In the genomic region with DNA sequence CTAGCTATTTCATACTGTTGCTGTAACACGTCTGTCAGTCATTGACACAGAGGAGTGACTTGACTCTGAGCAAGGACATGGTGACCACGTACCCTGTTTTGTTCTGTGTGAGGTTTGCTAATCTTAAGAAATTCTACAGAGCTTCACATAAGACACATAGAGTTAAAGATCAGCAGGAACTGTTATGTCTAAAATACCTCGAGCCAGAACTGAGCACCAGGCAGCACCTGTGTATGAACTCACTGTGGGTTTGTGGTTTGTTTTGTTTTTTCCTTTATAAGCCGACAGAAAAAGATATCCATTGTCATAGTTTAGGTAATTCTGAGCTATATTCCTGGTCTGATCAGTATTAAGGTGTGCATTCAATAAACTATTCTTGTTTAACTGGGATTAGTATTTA, we compare ENCODE assay signal across 27 mouse cellular contexts. TPM values are rescaled to one million over a fixed set of nuclear protein-coding genes. Genes with fewer than 3 reads are reported as not detected.
DNase-seq lines count a peak whose midpoint lies in the region; ATAC-seq and TF ChIP-seq lines count a peak whose summit lies in the region.
"Had no signal": no experiment of that assay in that cellular context is flagged by ENCODE, and none has a peak within 500 bp of the region (broad histone marks: within the 10 kb centered on the region; RNA-seq: fewer than 3 reads in every experiment).

No protein-coding gene starts in this region.

- peaks cover 30% of the 10 kb centered on the region for H3K4me1 ChIP-seq in thymus, adult 2 months (replicated peaks; ENCODE audit: control insufficient read depth, insufficient read depth, low read length)
- peaks cover 16 to 52% of the 10 kb centered on the region in 2 experiments for H3K4me1 ChIP-seq in CH12.LX (ENCODE audit: control insufficient read depth in 1 of 2, insufficient read depth in 2 of 2)
- H3K4me1 ChIP-seq in forebrain, embryonic 11.5 days (replicated peaks; ENCODE audit: control insufficient read depth, insufficient read depth, low read length): no peaks in the 10 kb centered on the region

- H3K4me3 ChIP-seq in thymus, adult 2 months (ENCODE audit: control insufficient read depth, insufficient read depth, low read length): no peak overlapping the region
- no peak overlapping the region for H3K4me3 ChIP-seq in CH12.LX (replicated peaks in 1 of 3; ENCODE audit: low read depth in 2 of 3, low read length in 2 of 3, poor library complexity in 1 of 3)
- no peak overlapping the region for H3K4me3 ChIP-seq in forebrain, embryonic 11.5 days (ENCODE audit: low read depth, low read length)
- H3K4me3 ChIP-seq: embryonic facial prominence, embryonic 10.5 days; embryonic facial prominence, embryonic 15.5 days; forebrain, embryonic 15.5 days; heart, embryonic 13.5 days; layer of hippocampus, adult 2 months; limb, embryonic 13.5 days; liver, embryonic 12.5 days; neural tube, embryonic 15.5 days had no signal

- peak; percentile 75 for ATAC-seq in inflammation-experienced regulatory T-cells, adult 6 months
- no peak for ATAC-seq in forebrain, embryonic 11.5 days (replicated peaks; ENCODE audit: low FRiP score)
- ATAC-seq: forebrain, embryonic 15.5 days; liver, embryonic 12.5 days; liver, postnatal 0 days had no signal

- no peak for TF ChIP-seq POLR2A in thymus, adult 2 months (IDR thresholded peaks at IDR 0.05; ENCODE audit: control insufficient read depth, extremely low read depth, insufficient read depth, low read length, poor library complexity)
- no peak for TF ChIP-seq POLR2A in CH12.LX (IDR thresholded peaks at IDR 0.05; ENCODE audit: low read depth, low read length)

- peak; percentile 40; the same call in 1 of the 2 replicates for TF ChIP-seq EP300 in CH12.LX (IDR thresholded peaks at IDR 0.05; ENCODE audit: low read length)

- H3K36me3 ChIP-seq in thymus, adult 2 months (ENCODE audit: control insufficient read depth, insufficient read depth, low read length): no peaks in the 10 kb centered on the region
- H3K36me3 ChIP-seq in CH12.LX (replicated peaks in 1 of 2; ENCODE audit: control insufficient read depth in 1 of 2, insufficient read depth in 1 of 2, low read length in 1 of 2): peaks cover 0 to 5% of the 10 kb centered on the region in 2 experiments
- no peaks in the 10 kb centered on the region for H3K36me3 ChIP-seq in forebrain, embryonic 11.5 days (ENCODE audit: control insufficient read depth, insufficient read depth, low read length)
- H3K36me3 ChIP-seq: embryonic facial prominence, embryonic 10.5 days; embryonic facial prominence, embryonic 15.5 days; forebrain, embryonic 15.5 days; heart, embryonic 13.5 days; limb, embryonic 13.5 days; liver, embryonic 12.5 days; neural tube, embryonic 15.5 days had no signal

- dilution Hi-C loops in CH12.LX (cut with MboI; ENCODE audit: extremely low pct_ligation_motif_present, extremely low pct_unique_long_range_greater_than_20kb, low sequenced_read_pairs): no loop called here

- H3K9ac ChIP-seq in CH12.LX (ENCODE audit: insufficient read depth, low read depth): no peak overlapping the region
- no peak overlapping the region for H3K9ac ChIP-seq in forebrain, embryonic 11.5 days (ENCODE audit: low read length)
- H3K9ac ChIP-seq: embryonic facial prominence, embryonic 15.5 days; forebrain, embryonic 15.5 days; heart, embryonic 13.5 days; hindbrain, embryonic 14.5 days; limb, embryonic 13.5 days; liver, embryonic 12.5 days; liver, postnatal 0 days; neural tube, embryonic 15.5 days had no signal

- peak overlapping the region; percentile 82 for H3K27ac ChIP-seq in thymus, adult 2 months (ENCODE audit: control insufficient read depth, insufficient read depth, low read length)
- H3K27ac ChIP-seq in CH12.LX (ENCODE audit: insufficient read depth, low read depth): no peak overlapping the region
- no peak overlapping the region for H3K27ac ChIP-seq in forebrain, embryonic 11.5 days (ENCODE audit: low read depth, low read length)
- H3K27ac ChIP-seq: embryonic facial prominence, embryonic 10.5 days; embryonic facial prominence, embryonic 15.5 days; forebrain, embryonic 15.5 days; heart, embryonic 13.5 days; hindbrain, embryonic 14.5 days; limb, embryonic 13.5 days; liver, embryonic 12.5 days; macrophage; neural tube, embryonic 15.5 days had no signal

- H3K9me3 ChIP-seq in CH12.LX (replicated peaks; ENCODE audit: low read length): no peaks in the 10 kb centered on the region
- H3K9me3 ChIP-seq in forebrain, embryonic 11.5 days (ENCODE audit: control insufficient read depth, low read length): no peaks in the 10 kb centered on the region
- H3K9me3 ChIP-seq: embryonic facial prominence, embryonic 10.5 days; embryonic facial prominence, embryonic 15.5 days; forebrain, embryonic 15.5 days; heart, embryonic 13.5 days; limb, embryonic 13.5 days; liver, embryonic 12.5 days; neural tube, embryonic 15.5 days had no signal

- TF ChIP-seq RAD21 in CH12.LX (IDR thresholded peaks at IDR 0.05; ENCODE audit: low read depth, low read length): no peak

- no peak for DNase-seq in thymus, adult 2 months
- DNase-seq in thymus, adult 18-20 months: no peak
- no peak for DNase-seq in CH12.LX (ENCODE audit: extremely low read depth)
- DNase-seq in lung, adult 18-20 months: no peak
- DNase-seq in cerebellum, postnatal 36 days: no peak
- no peak for DNase-seq in forebrain, embryonic 11.5 days (ENCODE audit: low spot score)
- DNase-seq: adrenal gland, adult 2 months; adrenal gland, postnatal 36 days; cerebellum, adult 18-20 months; cerebellum, postnatal 10 days; gastrocnemius, postnatal 25 days; heart, postnatal 10 days; liver, postnatal 0 days; lung, postnatal 10 days; midbrain, embryonic 14.5 days; spleen, adult 18-20 months had no signal

- H3K4me2 ChIP-seq in CH12.LX (ENCODE audit: insufficient read depth, low read depth, poor library complexity, severe bottlenecking): peak overlapping the region; percentile 47; the same call in 1 of the 2 replicates
- H3K4me2 ChIP-seq in forebrain, embryonic 11.5 days (ENCODE audit: low read depth, low read length, severe bottlenecking): no peak overlapping the region
- H3K4me2 ChIP-seq: embryonic facial prominence, embryonic 15.5 days; forebrain, embryonic 15.5 days; heart, embryonic 13.5 days; hindbrain, embryonic 14.5 days; limb, embryonic 13.5 days; liver, embryonic 12.5 days; neural tube, embryonic 15.5 days had no signal

- WGBS in thymus, adult 2 months: 3% methylated on average over 4 of the region's 4 CpGs
- WGBS in forebrain, embryonic 11.5 days: 46% methylated on average over 4 of the region's 4 CpGs

- no peaks in the 10 kb centered on the region for H3K79me2 ChIP-seq in CH12.LX (replicated peaks; ENCODE audit: control insufficient read depth, extremely low read depth, insufficient read depth, poor library complexity, severe bottlenecking)

- H3K27me3 ChIP-seq in thymus, adult 2 months (ENCODE audit: control insufficient read depth, insufficient read depth, low read length): no peaks in the 10 kb centered on the region
- no peaks in the 10 kb centered on the region for H3K27me3 ChIP-seq in CH12.LX (replicated peaks)
- H3K27me3 ChIP-seq in forebrain, embryonic 11.5 days (ENCODE audit: control insufficient read depth, insufficient read depth, low read length): no peaks in the 10 kb centered on the region
- H3K27me3 ChIP-seq: embryonic facial prominence, embryonic 15.5 days; forebrain, embryonic 15.5 days; heart, embryonic 13.5 days; limb, embryonic 13.5 days; neural tube, embryonic 15.5 days had no signal

- TF ChIP-seq CTCF in thymus, adult 2 months (IDR thresholded peaks at IDR 0.05; ENCODE audit: borderline replicate concordance, control insufficient read depth, extremely low read depth, insufficient read depth, low read length, poor library complexity): no peak
- no peak for TF ChIP-seq CTCF in CH12.LX (conservative IDR thresholded peaks at IDR 0.05 in 1 of 2, IDR thresholded peaks at IDR 0.05 in 1 of 2; ENCODE audit: low read depth in 2 of 2, low read length in 2 of 2)

- in situ Hi-C loops in CH12.LX (cut with MboI; ENCODE audit: low pct_ligation_motif_present, low pct_unique_long_range_greater_than_20kb, low sequenced_read_pairs): no loop called here

TF ChIP-seq in CH12.LX, 34 proteins besides CTCF, POLR2A, EP300 and RAD21:
- TF ChIP-seq ZKSCAN1 (IDR thresholded peaks at IDR 0.05; ENCODE audit: borderline replicate concordance, low read depth, low read length) (no peak), NRF1 (IDR thresholded peaks at IDR 0.05; ENCODE audit: low read depth, low read length) (no peak), CHD2 (IDR thresholded peaks at IDR 0.05; ENCODE audit: low read length) (no peak), CHD1 (IDR thresholded peaks at IDR 0.05; ENCODE audit: low read depth, low read length) (no peak), ZC3H11A (IDR thresholded peaks at IDR 0.05; ENCODE audit: low read depth, low read length) (no peak), MAFK (IDR thresholded peaks at IDR 0.05; ENCODE audit: insufficient replicate concordance, low read length) (no peak), HCFC1 (IDR thresholded peaks at IDR 0.05; ENCODE audit: low read depth, low read length) (no peak), NELFE (IDR thresholded peaks at IDR 0.05; ENCODE audit: low read depth, low read length) (no peak), JUN (IDR thresholded peaks at IDR 0.05; ENCODE audit: insufficient read depth, low read depth, low read length) (no peak), USF2 (conservative IDR thresholded peaks at IDR 0.05; ENCODE audit: low read depth, low read length) (no peak), MYC (IDR thresholded peaks at IDR 0.05; ENCODE audit: low read depth, low read length) (no peak), JUND (conservative IDR thresholded peaks at IDR 0.05; ENCODE audit: low read depth, low read length) (no peak), ZMIZ1 (IDR thresholded peaks at IDR 0.05; ENCODE audit: low read depth, low read length) (no peak), RCOR1 (conservative IDR thresholded peaks at IDR 0.05; ENCODE audit: low read depth, low read length) (no peak), PAX5 (IDR thresholded peaks at IDR 0.05; ENCODE audit: low read length) (no peak), ETS1 (conservative IDR thresholded peaks at IDR 0.05; ENCODE audit: low read depth, low read length) (no peak), BHLHE40 (IDR thresholded peaks at IDR 0.05; ENCODE audit: low read depth, low read length) (no peak), SIN3A (IDR thresholded peaks at IDR 0.05; ENCODE audit: low read length) (no peak), MXI1 (IDR thresholded peaks at IDR 0.05; ENCODE audit: low read depth, low read length) (no peak), UBTF (IDR thresholded peaks at IDR 0.05; ENCODE audit: low read depth, low read length) (no peak)
TF ChIP-seq in CH12.LX: peak in this region for 0.

RNA-seq across cellular contexts. Expression of a gene that starts 24.7 kb away (rescaled TPM):
- polyA plus RNA-seq in thymus, adult 2 months (2012; rRNA removed): 60.7 and 60.8 TPM in 2 replicates
- 23.4 and 26.0 TPM in 2 replicates for total RNA-seq in CH12.LX (2012; rRNA removed)
- total RNA-seq in CH12.LX (2014; rRNA removed): 6.9 and 8.1 TPM in 2 replicates
- polyA plus RNA-seq in CH12.LX (2012; ENCODE audit: insufficient read length, low read depth): 17.4 and 18.9 TPM in 2 replicates
- polyA plus RNA-seq in inflammation-experienced regulatory T-cells, adult 6 months (2017; shearing (Covaris generic)): 10 to 100 TPM; 16.7 to 34.2 (median 33.7) TPM
- polyA plus RNA-seq in forebrain, embryonic 11.5 days (2014; fragmentation: Nextera tagmentation; extraction: Ambion mirVana): 37.8 and 42.7 TPM in 2 replicates
